Mouse (Mus musculus): Measurements from ENCODE around the gene Cryzl1.

The Cryzl1 gene

GRCm38 (mm10) chr16:91688619-91689334, 40.0 kb downstream of the Cryzl1 start, which contains the start of gene Donson:
Gene Donson, minus strand, starts transcription at chr16:91688770.
- DNase-seq (ENCODE audit: low read depth, low spot score), result peak; percentile 86

- DNase-seq (ENCODE audit: low read depth, low spot score), result peak; percentile 55
These were observed 40.7 kb downstream of the Cryzl1 start for GRCm38 (mm10) chr16:91688023-91688618.

- DNase-seq (ENCODE audit: low read depth, low spot score), result no peak
These were observed 42.4 kb downstream of the Cryzl1 start for GRCm38 (mm10) chr16:91686369-91686768.

GRCm38 (mm10) chr16:91685526-91685925, 43.2 kb downstream of the Cryzl1 start:
- no peak for DNase-seq (ENCODE audit: low read depth, low spot score)

- DNase-seq (ENCODE audit: low read depth, low spot score), result no peak
These were observed 48.1 kb downstream of the Cryzl1 start for GRCm38 (mm10) chr16:91680656-91681055.

- DNase-seq (ENCODE audit: low read depth, low spot score), result no peak
These were observed 50.4 kb downstream of the Cryzl1 start for GRCm38 (mm10) chr16:91678147-91678911.

GRCm38 (mm10) chr16:91674500-91674899, 54.3 kb downstream of the Cryzl1 start:
- no peak for DNase-seq (ENCODE audit: low read depth, low spot score)

- no peak for DNase-seq (ENCODE audit: low read depth, low spot score)
These were observed 65.0 kb downstream of the Cryzl1 start for GRCm38 (mm10) chr16:91663795-91664194.

GRCm38 (mm10) chr16:91662336-91662735, 66.4 kb downstream of the Cryzl1 start:
- no peak for DNase-seq (ENCODE audit: low read depth, low spot score)

- DNase-seq (ENCODE audit: low read depth, low spot score), result peak; percentile 53
These were observed 67.4 kb downstream of the Cryzl1 start for GRCm38 (mm10) chr16:91661397-91661796.

- no peak for DNase-seq (ENCODE audit: low read depth, low spot score)
These were observed 69.0 kb downstream of the Cryzl1 start for GRCm38 (mm10) chr16:91659798-91660197.

GRCm38 (mm10) chr16:91658471-91658870, 70.3 kb downstream of the Cryzl1 start:
- no peak for DNase-seq (ENCODE audit: low read depth, low spot score)

- DNase-seq (ENCODE audit: low read depth, low spot score), result no peak
These were observed 71.5 kb downstream of the Cryzl1 start for GRCm38 (mm10) chr16:91657285-91657684.

- no peak for DNase-seq (ENCODE audit: low read depth, low spot score)
These were observed 73.5 kb downstream of the Cryzl1 start for GRCm38 (mm10) chr16:91655285-91655684.

GRCm38 (mm10) chr16:91652191-91652590, 76.6 kb downstream of the Cryzl1 start:
- no peak for DNase-seq (ENCODE audit: low read depth, low spot score)

GRCm38 (mm10) chr16:91649781-91650180, 79.0 kb downstream of the Cryzl1 start:
- DNase-seq (ENCODE audit: low read depth, low spot score), result no peak

- peak; percentile 23 for DNase-seq (ENCODE audit: low read depth, low spot score)
These were observed 79.5 kb downstream of the Cryzl1 start for GRCm38 (mm10) chr16:91649246-91649645.

- DNase-seq (ENCODE audit: low read depth, low spot score), result peak; percentile 78
These were observed 80.6 kb downstream of the Cryzl1 start for GRCm38 (mm10) chr16:91648220-91648550.

GRCm38 (mm10) chr16:91647461-91648219, 81.1 kb downstream of the Cryzl1 start, which contains the start of gene Son:
Gene Son, plus strand, starts transcription at chr16:91647506.
- peak; percentile 98 for DNase-seq (ENCODE audit: low read depth, low spot score)

GRCm38 (mm10) chr16:91646681-91647419, 81.9 kb downstream of the Cryzl1 start, which contains the start of gene Gart:
Gene Gart, minus strand, starts transcription at chr16:91646952.
- peak; percentile 89 for DNase-seq (ENCODE audit: low read depth, low spot score)
